Mouse (Mus musculus): ENCODE measurements at regions not wholly inside any gene's neighbourhood (a gene's known extent, or its start where the extent isn't known, plus 50 kb on each side); places are given as distances from the start of the nearest gene placed in this dataset.
A peak's percentile ranks its signal among the peaks of the same experiment; 100 is the strongest.

DNA sequence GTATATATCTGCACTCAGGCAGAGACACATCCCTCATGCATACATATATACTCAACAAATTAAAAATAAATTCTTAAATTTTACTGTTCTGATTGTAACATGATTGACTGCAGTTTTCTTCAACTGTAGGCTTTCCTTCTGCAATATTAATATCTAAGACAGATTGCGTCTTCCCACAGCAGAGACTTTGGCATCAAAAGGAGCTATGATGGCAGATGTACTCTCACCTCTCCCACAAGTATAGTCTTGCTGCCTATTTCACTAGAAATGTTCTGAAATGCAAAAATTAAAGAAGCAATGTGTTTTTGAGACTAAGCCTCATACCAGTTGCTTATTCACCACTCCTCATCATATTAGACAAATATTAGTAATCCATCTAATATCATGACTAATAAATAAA lies 356.5 kb downstream of the Dnah5 start:
- peak in 1 of 2 experiments; percentile 44 for DNase-seq (ENCODE audit: low spot score in 2 of 2)

DNA sequence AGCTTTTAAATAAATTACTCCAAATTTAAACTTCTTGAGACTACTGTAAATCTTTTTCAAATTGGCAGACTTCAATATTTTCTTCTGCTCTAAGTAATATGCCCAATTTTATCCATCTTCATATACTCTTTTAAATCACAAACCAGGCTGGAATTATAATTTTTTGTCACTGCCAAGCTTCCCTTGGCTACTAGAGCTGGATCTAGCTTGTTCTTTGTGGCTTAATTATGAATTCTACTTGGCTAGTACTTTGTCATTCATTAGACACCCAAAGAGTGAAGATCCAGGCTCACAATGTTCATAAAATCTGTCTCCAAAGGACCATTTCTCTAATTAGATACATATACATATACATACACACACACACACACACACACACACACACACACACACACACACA lies 391.7 kb downstream of the Dnah5 start:
- DNase-seq (ENCODE audit: low spot score in 2 of 2) = no peak

DNA sequence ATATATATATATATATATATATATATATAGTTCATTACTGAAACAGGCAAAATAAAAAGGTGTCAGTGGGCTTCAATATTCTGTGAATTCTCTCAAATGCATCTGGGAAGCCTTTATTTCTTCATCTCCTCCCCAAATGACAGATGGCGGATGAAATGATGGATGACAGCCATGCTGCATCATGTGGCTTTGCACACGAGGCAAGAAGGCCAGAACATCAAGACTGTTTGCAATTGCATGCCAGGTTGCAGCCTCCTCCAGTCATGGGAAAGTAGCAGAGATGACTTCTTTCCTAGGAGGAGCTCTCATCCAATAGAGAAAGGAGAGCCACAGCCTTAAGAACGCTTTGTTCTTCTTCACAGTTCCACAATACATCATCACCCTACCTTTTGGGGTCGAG lies 392.2 kb downstream of the Dnah5 start:
- DNase-seq (ENCODE audit: low spot score in 2 of 2) = peak; percentile 24 to 31

DNA sequence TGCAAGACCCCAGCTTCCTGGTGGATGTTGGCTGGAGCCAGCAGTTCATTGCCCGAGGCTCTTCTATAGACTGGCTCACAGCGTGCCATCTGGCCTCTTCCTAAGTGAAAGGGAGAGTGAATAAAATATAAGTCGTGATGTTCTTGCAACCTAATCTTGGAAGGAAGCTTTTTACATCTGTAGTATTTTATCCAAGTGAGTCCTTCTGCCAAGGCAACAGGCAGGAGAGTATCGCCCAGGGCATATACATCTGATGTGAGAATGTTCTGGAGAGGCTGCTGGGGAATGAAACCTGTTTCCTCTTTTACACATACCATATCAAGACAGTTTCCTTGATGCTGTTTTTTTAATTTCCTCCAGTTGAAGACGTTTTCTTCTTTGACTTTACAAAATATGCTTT lies 396.6 kb downstream of the Dnah5 start:
- DNase-seq (ENCODE audit: low spot score in 2 of 2) = peak; percentile 22 to 26

DNA sequence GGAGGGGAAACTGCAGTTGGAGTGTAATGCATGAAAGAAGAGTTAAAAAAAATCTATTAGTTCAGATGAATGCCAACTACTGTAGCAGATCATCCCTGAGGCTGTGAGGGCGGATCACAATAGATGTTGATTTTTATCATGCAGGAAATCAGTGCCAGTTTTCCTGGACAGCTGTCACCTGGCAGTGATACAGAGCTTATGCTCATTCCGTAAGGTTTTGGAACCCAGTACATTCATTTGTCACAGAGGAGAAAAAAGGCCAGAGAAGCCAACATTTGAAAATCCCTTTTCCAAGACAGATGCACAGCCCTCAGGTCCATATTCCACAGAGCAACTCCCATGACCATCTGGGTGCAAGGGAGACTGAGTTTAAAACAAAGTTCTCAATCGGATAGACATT lies 412.1 kb downstream of the Dnah5 start:
- DNase-seq (ENCODE audit: low spot score in 2 of 2) = no peak

DNA sequence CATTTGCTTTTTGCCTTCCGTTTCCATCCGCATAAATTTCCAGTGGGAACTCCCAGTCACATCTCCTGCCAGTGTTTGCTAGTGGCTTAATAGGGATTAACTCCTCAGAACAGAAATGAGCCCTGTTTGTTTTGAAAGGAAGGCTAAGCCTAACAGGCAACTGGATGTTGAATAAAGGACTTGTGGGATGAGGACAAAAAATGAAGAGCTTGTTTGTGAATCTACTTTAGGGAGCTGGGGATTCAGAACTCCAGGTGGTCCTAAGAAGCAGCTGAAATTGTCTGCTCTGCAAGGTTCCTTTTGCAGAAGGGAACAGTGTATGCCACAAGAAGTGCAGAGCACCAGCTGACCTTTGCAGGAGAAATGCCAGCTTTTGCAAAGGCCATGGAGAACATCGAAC lies 436.8 kb downstream of the Dnah5 start:
- no peak for DNase-seq (ENCODE audit: low spot score in 2 of 2)

DNA sequence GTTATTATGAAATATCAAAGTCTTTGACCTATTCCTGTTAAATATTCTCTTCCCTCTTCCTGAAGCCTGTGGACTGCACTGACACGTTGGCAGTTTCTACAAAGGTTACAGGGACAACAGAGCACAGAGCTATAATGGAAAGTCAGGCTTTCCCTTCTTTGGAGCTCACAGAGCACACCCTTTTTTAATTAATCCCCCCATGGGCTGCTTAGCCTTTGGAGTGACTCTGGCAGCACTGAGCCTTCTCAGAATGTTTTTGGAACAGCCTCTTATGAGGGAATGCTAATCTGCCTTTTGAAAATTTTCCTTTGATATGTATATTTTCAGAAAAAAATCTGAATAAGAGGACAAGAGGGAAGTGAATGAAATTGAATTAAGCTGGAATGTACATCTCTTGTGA lies 441.6 kb downstream of the Dnah5 start:
- no peak for DNase-seq (ENCODE audit: low spot score in 2 of 2)

DNA sequence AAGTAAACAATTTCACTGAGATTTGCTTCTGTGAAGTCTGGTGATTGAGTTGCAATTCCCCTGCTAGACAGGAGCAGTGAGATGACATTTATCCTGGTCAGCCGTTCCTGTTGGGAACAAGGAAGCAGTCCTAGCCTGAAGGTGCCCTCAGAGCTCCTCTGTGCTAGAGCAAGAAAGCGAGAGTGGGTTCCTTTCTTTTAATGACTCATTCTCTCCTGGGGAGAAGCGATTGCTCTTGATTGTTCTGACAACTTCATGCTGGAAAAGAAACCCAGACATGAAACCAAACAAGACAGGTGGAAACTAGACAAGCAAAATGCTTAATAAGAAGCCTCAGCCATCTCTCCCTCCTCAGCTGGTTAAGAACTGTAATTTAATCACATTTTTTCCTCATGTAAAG lies 450.4 kb downstream of the Dnah5 start:
- DNase-seq (ENCODE audit: low spot score in 2 of 2) = no peak

DNA sequence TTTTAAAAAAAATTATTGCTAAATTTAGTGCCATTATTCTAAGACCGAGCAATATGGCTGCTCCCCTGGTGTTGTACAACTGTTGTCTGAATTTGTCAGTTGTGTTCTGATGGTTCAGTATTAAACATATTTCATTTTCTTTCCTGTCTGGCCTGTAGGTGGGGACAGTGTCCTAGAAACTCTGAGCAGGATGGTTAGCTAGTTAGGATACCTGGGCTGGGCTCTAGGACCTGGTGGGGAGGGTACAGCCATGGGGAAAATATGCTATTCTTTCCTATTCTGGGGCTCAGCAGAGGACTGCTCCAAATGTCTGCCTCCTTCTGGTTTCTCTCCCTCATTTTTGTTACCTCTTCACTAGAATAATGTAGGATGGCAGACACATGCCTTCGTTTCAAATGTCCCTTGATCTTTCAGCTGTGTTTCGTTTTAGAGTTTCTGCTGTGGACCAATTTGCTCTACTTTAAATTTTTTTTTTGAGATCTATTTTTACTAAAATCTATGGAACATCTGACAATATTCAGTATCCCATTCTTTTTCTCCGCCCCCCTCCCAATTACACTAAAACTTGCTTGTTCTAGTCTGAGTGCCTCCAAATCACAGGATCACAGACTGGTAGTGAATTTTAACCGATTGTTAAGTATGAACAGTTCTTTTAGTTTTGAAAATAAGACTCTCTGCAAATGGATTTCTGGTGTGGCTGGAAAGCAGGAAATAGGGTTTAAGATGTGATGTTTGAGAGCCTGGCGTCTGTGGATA lies 460.5 kb downstream of the Dnah5 start:
- DNase-seq (ENCODE audit: low spot score in 2 of 2) = peak; percentile 27 to 29

Measured in right cerebral cortex, postnatal 10 days (tissue).